Mouse (Mus musculus) brain, embryonic 14.5 days (tissue): ENCODE measurements around the gene Ttc30a2.

Experiments
- CTCF ChIP-seq: fragments of 200-500 bp; IDR thresholded peaks from 2 replicates; pipeline ENCODE4 v1.5.1; 2012; ENCODE audit warnings: inconsistent platforms, mild to moderate bottlenecking, moderate library complexity, borderline replicate concordance; ENCODE audit not compliant: insufficient read depth, insufficient read length; ENCODE audit errors: extremely low read depth
- POLR2A ChIP-seq: fragments of 200-500 bp; IDR thresholded peaks from 2 replicates; pipeline ENCODE4 v1.6.1; 2012; ENCODE audit warnings: mild to moderate bottlenecking, inconsistent platforms, borderline replicate concordance; ENCODE audit not compliant: poor library complexity, insufficient read depth, insufficient read length, severe bottlenecking; ENCODE audit errors: extremely low read depth

DNA sequence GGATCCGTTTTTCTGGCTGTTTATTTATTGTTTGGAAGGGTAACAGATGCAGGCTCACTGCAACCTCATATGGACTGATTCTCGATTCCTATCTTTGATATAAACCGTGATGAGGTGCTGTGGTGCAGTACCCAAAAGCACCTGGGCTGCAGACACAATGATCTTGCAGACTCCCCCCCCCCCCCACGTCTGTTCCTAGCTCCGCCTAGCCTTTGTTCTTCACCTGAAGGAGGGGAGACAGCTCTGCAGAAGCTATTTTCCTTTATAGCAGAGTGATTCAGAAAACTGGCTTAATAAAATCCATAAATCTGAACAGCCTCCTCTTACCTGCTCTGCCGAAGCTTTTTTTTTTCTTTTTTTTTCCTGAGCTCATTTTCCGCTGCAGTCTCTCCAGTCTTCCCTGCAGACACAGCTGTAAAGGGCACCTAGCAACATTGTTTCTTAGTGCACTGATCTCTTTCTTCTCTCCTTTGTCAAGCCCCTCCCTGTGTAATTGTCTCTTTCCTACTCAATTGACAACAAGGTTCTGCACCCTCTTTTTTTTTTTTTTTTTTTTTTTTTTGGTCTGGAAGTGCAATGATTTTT is 10.9 kb upstream of the Ttc30a2 start:
- TF ChIP-seq CTCF (no peak), POLR2A (no peak)
